Comparison of ENCODE assay signal across 12 mouse cellular contexts in the genomic region with DNA sequence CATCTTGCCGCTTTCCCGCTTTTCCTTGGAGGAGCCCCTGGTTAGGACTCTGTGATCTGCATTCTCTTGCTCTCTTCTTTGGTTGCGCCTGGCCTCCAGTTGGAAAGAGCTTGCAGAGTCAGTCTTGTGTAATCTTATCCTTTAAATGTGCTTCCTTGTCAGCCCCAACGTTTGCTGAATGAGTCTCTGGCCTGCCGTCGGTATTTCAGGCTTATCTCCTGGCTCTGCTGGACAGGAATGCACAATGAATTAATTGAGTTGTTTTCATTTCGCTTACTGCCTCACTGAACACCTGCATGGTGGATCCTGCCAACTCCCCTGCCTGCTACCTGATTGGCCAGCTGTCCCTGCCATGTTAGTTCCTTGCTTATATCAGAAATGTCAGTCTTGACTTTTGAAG. TPM values are rescaled to one million over a fixed set of nuclear protein-coding genes. Genes with fewer than 3 reads are reported as not detected.
DNase-seq lines count a peak whose midpoint lies in the region; ATAC-seq and TF ChIP-seq lines count a peak whose summit lies in the region.
"Had no signal": no experiment of that assay in that cellular context is flagged by ENCODE, and none has a peak within 500 bp of the region (broad histone marks: within the 10 kb centered on the region; RNA-seq: fewer than 3 reads in every experiment).

No protein-coding gene starts in this region.

- peak; percentile 85 to 87 for DNase-seq in cerebellum, postnatal 10 days
- DNase-seq in cerebellum, adult 18-20 months, result no peak
- DNase-seq in left cerebral cortex, postnatal 4 days, result peak; percentile 71
- DNase-seq in left cerebral cortex, adult 11 months (ENCODE audit: low spot score), result no peak
- DNase-seq in kidney, adult 2 months, result peak; percentile 56
- DNase-seq: layer of hippocampus, postnatal 36 days had no signal

- no peaks in the 10 kb centered on the region for H3K9me3 ChIP-seq in liver, embryonic 12.5 days (replicated peaks)
- H3K9me3 ChIP-seq: midbrain, embryonic 12.5 days had no signal

- H3K9ac ChIP-seq in liver, embryonic 12.5 days, result no peak overlapping the region
- H3K9ac ChIP-seq: midbrain, embryonic 12.5 days had no signal

- TF ChIP-seq CTCF in kidney, adult 2 months (conservative IDR thresholded peaks at IDR 0.05; ENCODE audit: insufficient read depth, insufficient read length, low read depth, low read length), result no peak
- TF ChIP-seq CTCF in small intestine, adult 2 months (IDR thresholded peaks at IDR 0.05; ENCODE audit: extremely low read depth, insufficient read length, insufficient replicate concordance, low read depth, low read length), result no peak

- no peak overlapping the region for H3K4me2 ChIP-seq in liver, embryonic 12.5 days
- H3K4me2 ChIP-seq: liver, embryonic 11.5 days; midbrain, embryonic 12.5 days had no signal

- intact Hi-C loops in left cerebral cortex, postnatal 4 days (cut with DNase I), result no loop called here

- TF ChIP-seq POLR2A in kidney, adult 2 months (IDR thresholded peaks at IDR 0.05; ENCODE audit: low read depth, low read length), result no peak
- TF ChIP-seq POLR2A in small intestine, adult 2 months (IDR thresholded peaks at IDR 0.05; ENCODE audit: low read depth, low read length), result no peak

- no peak overlapping the region for H3K4me3 ChIP-seq in kidney, adult 2 months (ENCODE audit: insufficient read depth, low read depth, low read length)
- no peak overlapping the region for H3K4me3 ChIP-seq in small intestine, adult 2 months (ENCODE audit: low read depth, low read length)
- H3K4me3 ChIP-seq in liver, embryonic 12.5 days, result no peak overlapping the region
- H3K4me3 ChIP-seq: midbrain, embryonic 12.5 days had no signal

- H3K27ac ChIP-seq in kidney, adult 2 months (ENCODE audit: insufficient read depth, low read depth, low read length), result peak overlapping the region; percentile 46
- H3K27ac ChIP-seq in small intestine, adult 2 months (ENCODE audit: insufficient read depth, low read depth, low read length), result 0 out of 2 replicates have a peak overlapping the region, but pooled peaks have one; percentile 13
- H3K27ac ChIP-seq in liver, embryonic 12.5 days, result no peak overlapping the region
- H3K27ac ChIP-seq: midbrain, embryonic 12.5 days had no signal

- H3K36me3 ChIP-seq in kidney, adult 2 months (ENCODE audit: control insufficient read depth, insufficient read depth, low read length), result no peaks in the 10 kb centered on the region
- H3K36me3 ChIP-seq in small intestine, adult 2 months (ENCODE audit: control insufficient read depth, insufficient read depth, low read length), result no peaks in the 10 kb centered on the region
- H3K36me3 ChIP-seq in liver, embryonic 12.5 days, result no peaks in the 10 kb centered on the region
- H3K36me3 ChIP-seq: midbrain, embryonic 12.5 days had no signal

- peaks cover 22% of the 10 kb centered on the region for H3K4me1 ChIP-seq in kidney, adult 2 months (ENCODE audit: control insufficient read depth, insufficient read depth, low read length)
- H3K4me1 ChIP-seq in small intestine, adult 2 months (ENCODE audit: control insufficient read depth, insufficient read depth, insufficient read length, low read length), result peaks cover 13% of the 10 kb centered on the region
- H3K4me1 ChIP-seq in liver, embryonic 12.5 days, result peaks cover 11% of the 10 kb centered on the region; the same call in 1 of the 2 replicates

- 45% methylated on average over 7 of the region's 7 CpGs for WGBS in kidney, adult 2 months
- 25% methylated on average over 7 of the region's 7 CpGs for WGBS in small intestine, adult 2 months
- 61% methylated on average over 7 of the region's 7 CpGs for whole genome bisulfite sequencing in liver, embryonic 12.5 days (ENCODE audit: insufficient replicate concordance)

- ATAC-seq in megakaryocyte-erythroid progenitor cell, adult 5-6 weeks (replicated peaks; ENCODE audit: low FRiP score, low TSS enrichment, poor library complexity, severe bottlenecking), result no peak
- ATAC-seq in liver, embryonic 12.5 days, result no peak

- no peaks in the 10 kb centered on the region for H3K27me3 ChIP-seq in kidney, adult 2 months (replicated peaks; ENCODE audit: control insufficient read depth, insufficient read depth, low read length)
- no peaks in the 10 kb centered on the region for H3K27me3 ChIP-seq in small intestine, adult 2 months (ENCODE audit: control insufficient read depth, insufficient read depth, low read length)
- no peaks in the 10 kb centered on the region for H3K27me3 ChIP-seq in liver, embryonic 12.5 days (replicated peaks)
- H3K27me3 ChIP-seq: midbrain, embryonic 12.5 days had no signal

RNA-seq across cellular contexts. Expression of a gene that starts 19.7 kb away (rescaled TPM):
- 1 to 10 TPM; 5.2 to 6.8 TPM for total RNA-seq in left cerebral cortex, postnatal 4 days (2021)
- polyA plus RNA-seq in kidney, adult 2 months (2012; rRNA removed), result 18.5 and 32.0 TPM in 2 replicates
- polyA plus RNA-seq in small intestine, adult 2 months (2012; rRNA removed), result 6.8 and 15.2 TPM in 2 replicates
- 20.5 and 23.7 TPM in 2 replicates for total RNA-seq in megakaryocyte-erythroid progenitor cell, adult 5-6 weeks (2014; fragmentation: Nextera tagmentation)
- total RNA-seq in megakaryocyte-erythroid progenitor cell, adult 5-6 weeks (2017), result 8.5 and 20.7 TPM in 2 replicates
- 1.1 and 1.6 TPM in 2 replicates for polyA plus RNA-seq in liver, embryonic 12.5 days (2016; fragmentation: Nextera tagmentation; extraction: Ambion mirVana)
- total RNA-seq: MEL had no signal

Comparison
In these comparisons a context has a peak if more than half of its experiments do, and no peak if none do; other contexts are left out.
1. DNase-seq: peak in cerebellum, postnatal 10 days (2 of 2), left cerebral cortex, postnatal 4 days (single experiment) and kidney, adult 2 months (single experiment); none in cerebellum, adult 18-20 months (0 of 2) and left cerebral cortex, adult 11 months (single experiment).